Mouse (Mus musculus) R1 (cell line): ENCODE data around the gene Fer1l5.

Source experiments
- DNase-seq: peaks from one replicate; pipeline ENCODE4 v3.0.0-alpha.2; 2018; ENCODE audit warnings: low read depth, low spot score

The Fer1l5 gene

DNA sequence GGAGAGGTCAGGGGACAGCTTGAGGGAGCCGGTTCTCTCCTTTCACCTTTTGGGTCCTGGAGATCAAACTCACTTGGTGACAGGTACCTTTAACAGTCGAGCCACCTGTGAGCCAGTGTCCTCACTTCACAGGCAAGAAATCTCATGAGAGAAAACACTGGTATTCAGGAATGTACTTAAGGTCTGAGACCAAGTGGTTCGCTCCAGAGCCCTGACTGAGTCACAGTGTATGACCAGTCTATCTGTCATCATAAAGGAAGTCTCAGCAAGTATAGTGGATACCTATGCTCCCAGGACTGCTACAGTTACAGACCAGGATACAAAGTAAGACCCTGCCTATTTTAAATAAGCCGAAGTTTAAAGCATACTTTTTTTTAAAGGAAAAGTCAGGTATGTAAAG, 60.9 kb downstream of the Fer1l5 start:
- DNase-seq = no peak

DNA sequence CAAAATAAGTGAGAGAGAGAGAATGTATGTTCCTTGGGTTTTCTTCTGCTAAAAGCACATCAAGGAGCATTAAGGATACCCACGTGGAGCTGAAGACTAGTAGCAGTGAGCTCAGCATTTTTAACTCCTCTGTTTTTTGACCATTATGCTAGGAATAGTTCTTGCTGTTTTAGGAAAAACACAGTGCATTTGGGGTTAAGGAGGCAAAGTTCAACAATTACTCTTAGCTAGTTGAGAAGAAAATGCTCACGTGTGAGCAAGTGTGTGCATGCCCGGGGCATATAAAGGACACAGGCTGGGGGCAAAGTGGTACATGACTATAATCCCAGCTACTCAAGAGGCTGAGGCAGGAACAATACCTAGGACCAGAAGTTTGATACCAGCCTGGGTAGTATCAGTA, 61.5 kb downstream of the Fer1l5 start:
- DNase-seq = no peak

DNA sequence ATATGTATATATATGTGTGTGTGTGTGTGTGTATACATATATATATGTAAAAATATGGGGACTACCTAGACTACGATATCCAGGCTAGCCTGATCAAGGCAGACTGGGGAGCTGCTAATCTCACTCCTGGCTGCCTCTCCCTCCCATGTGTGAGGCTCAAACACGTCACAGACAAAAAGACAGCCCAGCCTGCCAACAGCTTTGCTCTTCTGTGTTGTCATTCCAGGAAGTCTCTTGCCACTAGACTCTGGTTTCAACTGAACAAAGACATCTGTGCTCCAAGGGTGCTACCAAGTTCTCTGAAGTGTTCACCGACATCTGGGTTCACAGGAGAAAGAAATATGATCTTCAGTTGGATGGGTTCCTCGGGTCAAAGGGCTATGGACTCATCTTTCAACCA, 63.0 kb downstream of the Fer1l5 start:
- DNase-seq = no peak

DNA sequence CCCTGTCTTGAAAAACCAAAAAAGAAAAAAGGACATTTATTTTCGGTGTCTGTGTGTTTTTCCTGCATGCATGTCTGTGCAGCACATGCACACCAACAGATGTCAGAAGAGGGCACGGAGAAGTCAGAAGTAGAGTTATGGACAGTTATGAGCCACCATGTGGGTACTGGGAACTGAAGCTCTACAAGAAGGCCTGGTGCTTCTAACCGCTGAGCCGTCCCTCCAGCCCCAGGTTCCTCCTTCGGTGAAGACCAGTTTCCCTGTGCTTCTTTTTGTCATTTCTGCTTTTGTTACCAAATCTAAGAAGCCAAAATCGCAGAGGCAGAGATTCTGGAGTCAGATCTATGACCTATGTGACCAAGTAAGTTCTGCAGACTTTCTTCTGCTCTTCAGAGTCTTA, 64.4 kb downstream of the Fer1l5 start:
- no peak for DNase-seq

GRCm38 (mm10) chr1:36437223-36437622, 65.1 kb downstream of the Fer1l5 start:
- no peak for DNase-seq

- no peak for DNase-seq
Observed at GRCm38 (mm10) chr1:36441101-36441500, 69.0 kb downstream of the Fer1l5 start.

DNA sequence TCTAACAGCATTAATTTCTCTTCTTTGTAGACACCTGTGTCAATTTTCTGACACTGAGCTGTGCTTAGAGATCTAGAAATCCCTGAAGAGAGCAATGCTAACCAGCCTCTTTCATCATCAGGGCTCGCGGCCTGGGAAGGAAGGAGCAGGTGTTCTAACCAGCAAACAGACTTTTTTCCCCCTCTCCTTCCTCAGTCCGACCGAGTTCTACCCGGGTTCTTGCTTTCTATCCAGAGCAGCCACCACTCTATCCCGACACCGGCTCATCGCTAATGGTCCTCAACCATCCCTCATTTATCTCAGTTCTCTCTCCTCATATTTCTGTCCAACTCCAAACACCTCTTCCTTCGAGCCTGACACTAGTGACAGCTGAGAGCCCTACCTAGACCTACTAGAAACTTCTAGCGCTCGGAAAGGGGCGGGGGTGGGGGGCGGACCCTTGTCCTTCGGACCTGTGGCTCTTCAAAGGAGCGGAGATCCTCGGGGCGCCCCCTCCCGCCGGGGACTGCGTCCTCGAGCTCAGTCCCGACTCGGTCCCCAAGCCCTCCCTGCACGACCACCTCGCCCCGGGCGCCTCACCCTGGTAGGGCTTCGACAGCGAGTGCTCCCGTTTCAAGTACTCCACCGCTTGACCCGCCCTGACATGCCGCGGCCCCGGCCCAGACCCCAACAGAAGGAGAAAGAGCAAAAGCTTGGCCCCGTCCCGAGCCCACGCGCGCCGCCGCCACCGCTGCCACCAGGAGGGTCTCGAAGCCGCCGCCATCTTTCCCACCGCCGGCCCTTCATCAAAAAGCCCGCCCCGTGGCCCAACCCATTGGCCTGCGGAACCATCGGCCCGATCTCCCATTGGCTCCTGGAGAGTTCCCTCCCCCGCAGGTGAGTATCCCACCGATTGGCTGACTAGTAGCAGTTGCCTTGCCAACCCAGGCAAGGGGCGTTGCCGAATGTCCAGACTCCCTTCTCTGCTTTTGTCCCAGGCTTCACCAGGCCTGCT, 72.7 kb downstream of the Fer1l5 start, which contains the start of gene Lman2l:
TSS of gene Lman2l (minus strand) at position 801 of the 994 bp plus-strand sequence.
- DNase-seq = peak; percentile 99

DNA sequence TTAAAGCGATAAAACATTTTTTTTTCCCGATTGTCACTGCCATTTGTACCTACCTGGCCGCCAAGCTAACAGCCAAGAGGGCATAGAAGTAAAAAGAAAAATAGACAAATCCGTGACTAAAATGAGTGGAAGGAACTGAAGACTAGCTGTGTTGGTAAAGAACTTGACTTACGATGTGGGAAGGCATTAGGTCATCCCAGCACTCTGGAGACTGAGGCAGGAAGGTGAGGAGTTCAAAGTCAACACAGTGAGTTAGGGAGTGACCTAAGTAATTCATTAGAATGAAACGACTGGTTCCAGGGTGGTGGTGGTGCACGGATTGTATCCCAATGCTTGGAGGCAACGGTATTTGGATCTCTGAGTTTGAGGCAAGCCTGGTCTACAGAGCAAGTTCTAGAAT, 73.4 kb downstream of the Fer1l5 start:
- no peak for DNase-seq

DNA sequence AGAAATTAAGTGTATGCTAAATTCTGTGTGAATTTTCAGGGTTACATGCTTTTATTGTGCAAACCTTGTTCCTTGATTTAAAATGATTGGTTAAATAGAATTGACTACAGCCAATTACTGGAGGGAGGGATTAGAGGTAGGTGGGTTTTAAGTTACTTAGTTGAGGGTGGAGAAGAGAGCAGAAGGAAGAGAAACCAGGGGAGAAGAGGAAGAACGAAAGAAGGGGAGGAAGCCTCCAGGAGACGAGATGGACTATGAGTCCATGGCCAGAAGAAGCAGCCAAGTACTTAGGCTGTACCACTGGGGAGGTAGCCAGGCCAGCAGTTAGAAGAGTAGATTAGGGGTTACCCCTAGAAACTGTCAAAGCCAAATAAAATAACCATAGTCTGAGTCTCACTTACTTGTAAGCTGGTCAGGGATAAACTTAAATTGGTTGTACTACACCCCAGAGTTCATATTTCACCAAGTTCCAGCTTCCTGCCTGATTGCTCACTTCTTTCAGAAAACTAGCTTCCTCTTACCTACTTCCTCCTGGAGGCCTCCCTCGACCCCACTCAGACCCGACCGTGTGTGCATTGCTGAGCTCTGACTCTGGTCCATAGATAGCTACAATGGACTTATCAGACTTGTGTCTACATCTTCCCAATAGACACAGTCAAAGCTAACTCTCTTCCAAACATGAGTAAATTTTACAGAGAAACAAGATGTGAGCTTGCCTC, 74.2 kb downstream of the Fer1l5 start:
- no peak for DNase-seq

DNA sequence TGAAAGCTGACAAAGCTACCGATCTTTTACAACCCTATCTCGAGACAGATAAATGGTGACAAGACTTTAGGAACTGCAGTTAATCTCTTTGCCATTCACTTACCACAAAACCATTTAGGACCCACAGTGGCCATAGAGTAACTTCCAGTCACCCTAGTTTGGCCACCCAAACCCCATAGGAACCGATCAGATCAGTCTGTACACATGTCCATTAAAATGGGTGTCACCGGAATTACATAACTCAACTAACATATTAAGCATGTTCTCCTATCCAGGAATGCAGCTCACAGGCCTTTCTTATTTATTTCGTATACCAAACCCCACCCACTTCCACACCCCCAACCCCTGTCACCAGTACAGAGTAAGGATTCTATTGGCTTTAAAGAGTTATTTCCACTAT, 74.8 kb downstream of the Fer1l5 start:
- no peak for DNase-seq

GRCm38 (mm10) chr1:36454055-36454815, 82.1 kb downstream of the Fer1l5 start:
- peak; percentile 61 for DNase-seq

GRCm38 (mm10) chr1:36457388-36458014, 85.4 kb downstream of the Fer1l5 start:
- no peak for DNase-seq

- DNase-seq = no peak
Observed at GRCm38 (mm10) chr1:36458169-36458568, 86.1 kb downstream of the Fer1l5 start.

DNA sequence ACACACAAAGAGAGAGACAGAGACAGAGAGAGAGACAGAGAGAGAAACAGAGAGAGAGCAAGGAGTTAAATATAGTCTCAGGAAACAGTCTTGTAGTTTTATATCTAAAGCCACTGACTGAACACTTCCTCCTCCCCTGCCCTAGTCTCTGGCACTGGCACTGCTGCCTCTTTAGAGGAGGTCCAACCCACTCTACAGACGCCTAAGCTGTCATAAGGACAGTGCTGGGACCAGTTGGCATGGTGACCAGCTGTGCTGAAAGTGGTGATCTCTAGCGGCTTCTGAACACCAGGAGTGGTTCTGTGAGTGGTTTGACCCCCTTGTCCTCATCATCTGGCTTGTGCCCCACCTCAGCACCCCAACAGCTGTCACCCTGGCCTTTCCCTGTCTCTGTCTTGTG, 89.7 kb downstream of the Fer1l5 start:
- DNase-seq = no peak

DNA sequence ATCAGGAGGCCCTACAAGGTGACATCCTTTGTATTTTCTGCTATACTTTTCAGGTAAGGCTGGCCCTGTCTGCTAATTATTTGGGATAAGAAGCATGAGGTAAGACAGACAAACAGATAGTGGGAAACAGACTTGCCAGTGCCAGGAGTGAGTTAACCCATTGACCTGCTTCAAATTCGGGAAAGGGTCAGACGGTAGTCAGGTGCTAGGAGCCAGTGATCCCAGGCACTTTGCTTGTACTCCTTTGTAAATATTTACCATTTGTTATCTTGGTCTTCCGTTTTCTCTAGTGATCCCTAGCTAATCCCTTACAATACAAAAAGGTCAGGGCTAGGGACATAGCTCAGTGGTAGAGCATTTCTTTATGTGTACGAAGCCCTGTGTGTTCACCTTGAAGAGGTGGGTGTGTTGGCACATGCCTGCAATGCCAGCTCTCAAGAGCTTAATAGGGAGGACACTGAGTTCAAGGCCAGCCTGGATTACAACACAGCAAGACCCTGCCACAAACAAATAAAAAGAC, 93.6 kb downstream of the Fer1l5 start:
- no peak for DNase-seq

DNA sequence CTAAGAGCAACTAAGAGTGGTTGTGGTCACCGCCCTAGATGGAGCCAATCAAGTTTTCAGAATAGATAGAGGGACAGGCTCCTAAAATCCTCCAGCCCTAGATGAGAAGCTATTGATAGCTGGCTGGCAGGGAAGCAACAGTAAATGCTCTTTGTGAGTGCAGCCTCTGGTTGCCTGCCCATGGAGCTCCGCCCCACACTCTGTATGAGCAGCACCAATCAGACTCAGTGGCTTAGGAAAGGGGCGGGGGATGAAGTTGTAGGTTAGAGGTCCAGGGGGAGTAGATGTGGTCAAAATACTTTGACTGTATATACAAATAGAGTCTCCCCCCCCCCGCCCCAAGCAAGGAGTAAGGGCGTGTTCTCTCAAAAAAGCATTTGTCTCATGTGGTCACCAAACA, 95.4 kb downstream of the Fer1l5 start:
- DNase-seq = peak; percentile 73

- no peak for DNase-seq
Observed at GRCm38 (mm10) chr1:36469811-36470444, 97.8 kb downstream of the Fer1l5 start.

- DNase-seq = peak; percentile 79
Observed at GRCm38 (mm10) chr1:36471181-36472105, 99.4 kb downstream of the Fer1l5 start, which contains the start of gene Cnnm4. TSS of gene Cnnm4 (plus strand) at chr1:36471620.
